Mouse (Mus musculus): ENCODE measurements around the gene Rgr. TPM values are rescaled to one million over a fixed set of nuclear protein-coding genes. Genes with fewer than 3 reads are reported as not detected.
A peak's percentile ranks its signal among the peaks of the same experiment; 100 is the strongest.

Rgr gene
- polyA plus RNA-seq, 1 experiment from 2014 or later: not detected

GRCm38 (mm10) chr14:37064849-37065248, 16.1 kb upstream of the Rgr start:
- H3K4me3 ChIP-seq (replicated peaks; ENCODE audit: low read length): no peak overlapping the region
- ATAC-seq (ENCODE audit: insufficient read depth, low FRiP score): no peak
- no peaks in the 10 kb centered on the region for H3K4me1 ChIP-seq (ENCODE audit: control insufficient read depth, insufficient read depth, low read length)
- no peaks in the 10 kb centered on the region for H3K36me3 ChIP-seq (ENCODE audit: control insufficient read depth, insufficient read depth, low read length)
- no peaks in the 10 kb centered on the region for H3K9me3 ChIP-seq (replicated peaks; ENCODE audit: control insufficient read depth, low read length)
- no peak overlapping the region for H3K27ac ChIP-seq (ENCODE audit: low read length)
- no peak overlapping the region for H3K4me2 ChIP-seq (ENCODE audit: low read depth, low read length)
- no peaks in the 10 kb centered on the region for H3K27me3 ChIP-seq (ENCODE audit: control insufficient read depth, insufficient read depth, low read length)
- WGBS: 55% methylated on average over 2 of the region's 2 CpGs
- H3K9ac ChIP-seq (ENCODE audit: low read length): no peak overlapping the region

DNA sequence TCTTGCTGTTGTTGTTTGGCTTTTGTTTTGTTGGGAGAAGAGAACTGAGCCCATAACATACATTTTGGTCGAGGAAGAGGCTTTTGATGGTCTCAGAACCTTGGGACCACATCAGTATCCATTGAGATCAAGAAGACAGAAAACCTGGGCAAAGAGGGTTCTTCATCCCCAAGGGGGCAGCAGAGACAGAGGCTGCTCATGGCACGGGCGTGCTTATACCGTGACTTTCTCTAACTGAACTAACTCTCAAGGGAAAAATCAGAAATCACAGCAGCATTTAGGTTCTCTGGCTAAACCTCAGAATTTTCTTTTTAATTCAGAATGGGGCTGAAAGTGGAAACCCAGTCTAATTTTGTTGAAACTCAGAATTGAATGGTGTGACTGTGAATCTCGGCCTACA, 14.3 kb downstream of the Rgr start:
- no peak for ATAC-seq (ENCODE audit: insufficient read depth, low FRiP score)
- 47% methylated on average over 5 of the region's 5 CpGs for WGBS

GRCm38 (mm10) chr14:37033241-37033640, 15.5 kb downstream of the Rgr start:
- H3K4me2 ChIP-seq (ENCODE audit: low read depth, low read length): no peak overlapping the region
- ATAC-seq (ENCODE audit: insufficient read depth, low FRiP score): no peak; the same call in 1 of the 2 replicates
- no peaks in the 10 kb centered on the region for H3K27me3 ChIP-seq (ENCODE audit: control insufficient read depth, insufficient read depth, low read length)
- H3K27ac ChIP-seq (ENCODE audit: low read length): no peak overlapping the region
- no peaks in the 10 kb centered on the region for H3K4me1 ChIP-seq (ENCODE audit: control insufficient read depth, insufficient read depth, low read length)
- no peaks in the 10 kb centered on the region for H3K9me3 ChIP-seq (replicated peaks; ENCODE audit: control insufficient read depth, low read length)
- 14% methylated on average over 7 of the region's 7 CpGs for WGBS
- H3K4me3 ChIP-seq (replicated peaks; ENCODE audit: low read length): no peak overlapping the region
- H3K36me3 ChIP-seq (ENCODE audit: control insufficient read depth, insufficient read depth, low read length): no peaks in the 10 kb centered on the region
- H3K9ac ChIP-seq (ENCODE audit: low read length): no peak overlapping the region

More for the DNA sequence above, 14.3 kb downstream of the Rgr start:
- Histone ChIP-seq H3K36me3 (ENCODE audit: control insufficient read depth, insufficient read depth, low read length) (no peaks in the 10 kb centered on the region), H3K9ac (ENCODE audit: low read length) (no peak overlapping the region), H3K9me3 (replicated peaks; ENCODE audit: control insufficient read depth, low read length) (no peaks in the 10 kb centered on the region), H3K27me3 (ENCODE audit: control insufficient read depth, insufficient read depth, low read length) (no peaks in the 10 kb centered on the region), H3K4me3 (replicated peaks; ENCODE audit: low read length) (no peak overlapping the region), H3K4me1 (ENCODE audit: control insufficient read depth, insufficient read depth, low read length) (no peaks in the 10 kb centered on the region), H3K4me2 (ENCODE audit: low read depth, low read length) (no peak overlapping the region), H3K27ac (ENCODE audit: low read length) (no peak overlapping the region)

DNA sequence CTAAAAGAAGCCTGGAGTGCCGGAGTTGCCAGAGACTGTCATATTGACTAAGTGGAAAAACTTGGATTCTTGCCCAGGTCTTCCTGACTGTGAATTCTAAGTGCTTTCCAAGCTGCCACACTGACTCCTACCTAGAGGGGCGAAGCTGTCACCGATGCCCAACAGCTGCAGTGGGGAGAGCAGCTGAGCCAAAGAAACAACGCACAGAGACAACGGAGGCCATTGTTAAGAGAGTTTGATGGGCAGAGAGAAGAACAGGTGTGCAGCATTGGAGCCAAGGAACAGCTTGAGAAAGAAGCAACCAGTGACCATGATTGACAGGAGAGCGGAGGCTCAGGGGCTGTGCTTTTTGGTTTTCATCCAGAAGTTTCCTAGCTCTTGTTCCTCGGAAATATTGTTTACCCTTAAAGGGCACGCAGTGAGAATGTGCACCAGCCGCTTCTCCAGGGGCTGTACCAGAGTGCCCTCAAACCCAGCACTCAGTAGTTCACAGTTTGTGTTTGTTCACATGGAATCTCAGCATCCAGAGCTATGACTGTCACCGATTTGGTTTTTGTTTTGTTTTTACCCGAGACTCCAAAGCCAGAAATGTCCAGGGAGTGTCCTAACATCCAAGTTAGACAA, 16.2 kb downstream of the Rgr start:
- WGBS: 63% methylated on average over 11 of the region's 11 CpGs
- no peaks in the 10 kb centered on the region for H3K36me3 ChIP-seq (ENCODE audit: control insufficient read depth, insufficient read depth, low read length)
- no peaks in the 10 kb centered on the region for H3K4me1 ChIP-seq (ENCODE audit: control insufficient read depth, insufficient read depth, low read length)
- no peaks in the 10 kb centered on the region for H3K9me3 ChIP-seq (replicated peaks; ENCODE audit: control insufficient read depth, low read length)
- H3K27me3 ChIP-seq (ENCODE audit: control insufficient read depth, insufficient read depth, low read length): no peaks in the 10 kb centered on the region
- no peak overlapping the region for H3K4me2 ChIP-seq (ENCODE audit: low read depth, low read length)
- ATAC-seq (ENCODE audit: insufficient read depth, low FRiP score): no peak
- H3K9ac ChIP-seq (ENCODE audit: low read length): no peak overlapping the region
- H3K4me3 ChIP-seq (replicated peaks; ENCODE audit: low read length): no peak overlapping the region
- H3K27ac ChIP-seq (ENCODE audit: low read length): no peak overlapping the region

GRCm38 (mm10) chr14:37028555-37028954, 20.2 kb downstream of the Rgr start:
- Histone ChIP-seq H3K4me2 (ENCODE audit: low read depth, low read length) (no peak overlapping the region), H3K27me3 (ENCODE audit: control insufficient read depth, insufficient read depth, low read length) (no peaks in the 10 kb centered on the region), H3K36me3 (ENCODE audit: control insufficient read depth, insufficient read depth, low read length) (no peaks in the 10 kb centered on the region), H3K4me3 (replicated peaks; ENCODE audit: low read length) (no peak overlapping the region), H3K9me3 (replicated peaks; ENCODE audit: control insufficient read depth, low read length) (no peaks in the 10 kb centered on the region), H3K27ac (ENCODE audit: low read length) (no peak overlapping the region), H3K4me1 (ENCODE audit: control insufficient read depth, insufficient read depth, low read length) (no peaks in the 10 kb centered on the region), H3K9ac (ENCODE audit: low read length) (no peak overlapping the region)
- WGBS: 84% methylated on average over 3 of the region's 3 CpGs
- no peak for ATAC-seq (ENCODE audit: insufficient read depth, low FRiP score)

- no peak for ATAC-seq (ENCODE audit: insufficient read depth, low FRiP score)
- H3K9me3 ChIP-seq (replicated peaks; ENCODE audit: control insufficient read depth, low read length): no peaks in the 10 kb centered on the region
- H3K9ac ChIP-seq (ENCODE audit: low read length): no peak overlapping the region
- H3K4me2 ChIP-seq (ENCODE audit: low read depth, low read length): no peak overlapping the region
- no peaks in the 10 kb centered on the region for H3K27me3 ChIP-seq (ENCODE audit: control insufficient read depth, insufficient read depth, low read length)
- H3K36me3 ChIP-seq (ENCODE audit: control insufficient read depth, insufficient read depth, low read length): no peaks in the 10 kb centered on the region
- H3K4me3 ChIP-seq (replicated peaks; ENCODE audit: low read length): no peak overlapping the region
- WGBS: 84% methylated on average over 3 of the region's 3 CpGs
- no peak overlapping the region for H3K27ac ChIP-seq (ENCODE audit: low read length)
- H3K4me1 ChIP-seq (ENCODE audit: control insufficient read depth, insufficient read depth, low read length): no peaks in the 10 kb centered on the region
These were observed 20.8 kb downstream of the Rgr start for GRCm38 (mm10) chr14:37027951-37028350.

DNA sequence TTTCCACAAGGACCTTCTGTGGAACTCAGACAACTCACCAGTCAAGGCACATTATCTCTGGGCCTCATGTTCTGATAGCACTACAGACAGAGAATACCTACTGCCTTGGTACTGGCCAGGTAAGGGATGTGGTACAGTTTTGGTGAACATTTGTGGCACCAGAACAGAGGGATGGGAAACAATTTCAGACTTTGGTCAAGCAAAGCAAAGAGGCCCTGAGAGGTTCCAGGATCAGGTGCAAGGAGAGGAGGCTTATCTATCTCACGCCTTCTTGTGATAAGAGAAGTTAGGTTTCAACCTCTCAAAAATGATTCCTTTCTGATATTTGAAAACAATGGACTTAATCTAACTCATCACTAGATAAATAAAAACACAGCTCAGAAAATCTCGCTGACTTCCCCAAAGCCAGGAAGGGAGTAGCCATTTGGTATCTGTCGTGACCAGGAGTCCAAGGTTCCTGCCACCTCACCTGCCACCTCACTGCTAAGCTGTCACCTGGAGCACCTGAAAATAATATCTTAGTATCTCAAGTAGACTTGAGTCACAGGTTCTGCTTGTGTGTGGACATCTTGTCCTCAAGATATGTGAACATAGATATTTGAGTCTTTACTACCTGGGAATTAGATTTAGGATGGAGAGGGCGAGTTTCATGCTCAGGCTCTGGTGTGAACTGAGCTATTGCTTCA, 21.4 kb downstream of the Rgr start:
- H3K27me3 ChIP-seq (ENCODE audit: control insufficient read depth, insufficient read depth, low read length): no peaks in the 10 kb centered on the region
- no peak overlapping the region for H3K4me3 ChIP-seq (replicated peaks; ENCODE audit: low read length)
- WGBS: 65% methylated on average over 4 of the region's 4 CpGs

DNA sequence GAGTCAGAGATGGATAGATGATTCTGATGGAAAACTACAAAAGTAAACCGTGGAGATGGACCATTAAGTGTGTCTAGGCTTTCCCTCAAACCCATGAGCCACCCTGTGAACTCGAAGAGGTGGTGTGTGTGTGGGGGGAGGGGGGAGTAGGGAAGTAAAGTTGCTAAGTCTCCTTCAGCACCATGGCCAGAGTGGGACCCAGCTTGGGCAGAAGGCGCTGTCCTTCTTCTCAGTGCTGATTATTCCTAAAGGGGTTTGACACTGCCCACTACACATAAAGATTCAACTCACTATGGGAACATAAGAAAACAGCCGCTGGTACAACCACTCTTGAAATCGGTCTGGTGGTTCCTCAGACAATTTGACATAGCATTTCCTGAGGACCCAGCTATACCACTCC, 32.9 kb downstream of the Rgr start:
- 0 out of 2 replicates have a peak, but pooled peaks have one; percentile 37 for ATAC-seq (ENCODE audit: insufficient read depth, low FRiP score)
- H3K27me3 ChIP-seq (ENCODE audit: control insufficient read depth, insufficient read depth, low read length): no peaks in the 10 kb centered on the region
- no peaks in the 10 kb centered on the region for H3K9me3 ChIP-seq (replicated peaks; ENCODE audit: control insufficient read depth, low read length)
- H3K4me1 ChIP-seq (ENCODE audit: control insufficient read depth, insufficient read depth, low read length): no peaks in the 10 kb centered on the region
- no peak overlapping the region for H3K9ac ChIP-seq (ENCODE audit: low read length)
- H3K4me2 ChIP-seq (ENCODE audit: low read depth, low read length): no peak overlapping the region
- H3K27ac ChIP-seq (ENCODE audit: low read length): no peak overlapping the region
- no peaks in the 10 kb centered on the region for H3K36me3 ChIP-seq (ENCODE audit: control insufficient read depth, insufficient read depth, low read length)
- H3K4me3 ChIP-seq (replicated peaks; ENCODE audit: low read length): no peak overlapping the region
- WGBS: 30% methylated on average over 5 of the region's 5 CpGs

More for the DNA sequence above, 21.4 kb downstream of the Rgr start:
- no peaks in the 10 kb centered on the region for H3K4me1 ChIP-seq (ENCODE audit: control insufficient read depth, insufficient read depth, low read length)
- ATAC-seq (ENCODE audit: insufficient read depth, low FRiP score): no peak
- H3K4me2 ChIP-seq (ENCODE audit: low read depth, low read length): no peak overlapping the region
- H3K9ac ChIP-seq (ENCODE audit: low read length): no peak overlapping the region
- no peaks in the 10 kb centered on the region for H3K36me3 ChIP-seq (ENCODE audit: control insufficient read depth, insufficient read depth, low read length)
- H3K9me3 ChIP-seq (replicated peaks; ENCODE audit: control insufficient read depth, low read length): no peaks in the 10 kb centered on the region
- H3K27ac ChIP-seq (ENCODE audit: low read length): no peak overlapping the region

GRCm38 (mm10) chr14:37013644-37014043, 35.1 kb downstream of the Rgr start:
- H3K4me3 ChIP-seq (replicated peaks; ENCODE audit: low read length): no peak overlapping the region
- H3K36me3 ChIP-seq (ENCODE audit: control insufficient read depth, insufficient read depth, low read length): no peaks in the 10 kb centered on the region
- no peak overlapping the region for H3K9ac ChIP-seq (ENCODE audit: low read length)
- H3K4me1 ChIP-seq (ENCODE audit: control insufficient read depth, insufficient read depth, low read length): no peaks in the 10 kb centered on the region
- H3K27me3 ChIP-seq (ENCODE audit: control insufficient read depth, insufficient read depth, low read length): no peaks in the 10 kb centered on the region
- H3K9me3 ChIP-seq (replicated peaks; ENCODE audit: control insufficient read depth, low read length): no peaks in the 10 kb centered on the region
- H3K27ac ChIP-seq (ENCODE audit: low read length): no peak overlapping the region
- H3K4me2 ChIP-seq (ENCODE audit: low read depth, low read length): no peak overlapping the region
- no peak for ATAC-seq (ENCODE audit: insufficient read depth, low FRiP score)
- 53% methylated on average over 3 of the region's 3 CpGs for WGBS
